Mouse (Mus musculus) heart, adult 2 months (tissue): Measurements from ENCODE around the gene Slc11a1.

ENCODE experiments used
- CTCF ChIP-seq: fragments of 200-600 bp; IDR thresholded peaks from 2 replicates; pipeline ENCODE4 v1.8.1; 2022; ENCODE audit warnings: antibody characterized with exemption, mild to moderate bottlenecking, moderate library complexity
- EP300 ChIP-seq: fragments of 200-500 bp; IDR thresholded peaks from 2 replicates; pipeline ENCODE4 v1.6.1; 2011; ENCODE audit warnings: low read depth, low read length, control low read depth; ENCODE audit not compliant: insufficient read depth
- POLR2A ChIP-seq: fragments of 200-500 bp; IDR thresholded peaks from 2 replicates; pipeline ENCODE4 v1.6.1; 2011; ENCODE audit warnings: mild to moderate bottlenecking, low read depth, low read length, control low read depth; ENCODE audit not compliant: insufficient read depth

GRCm38 (mm10) chr1:74391844-74392441, 16.9 kb downstream of the Slc11a1 start:
- no peak for TF ChIP-seq CTCF
- peak; percentile 58; the same call in 1 of the 2 replicates for TF ChIP-seq POLR2A
- TF ChIP-seq EP300, result no peak
